Mouse (Mus musculus) MEL (cell line): Measurements from ENCODE around the gene Tgm1.

Experiments
- BHLHE40 ChIP-seq: IDR thresholded peaks from 2 replicates; pipeline ENCODE4 v1.6.1; 2012; ENCODE audit warnings: low read depth, mild to moderate bottlenecking, inconsistent platforms, low read length, improper control_type of control experiment, borderline replicate concordance
- CHD1 ChIP-seq: IDR thresholded peaks from 2 replicates; pipeline ENCODE4 v1.6.1; 2012; ENCODE audit warnings: low read depth, mild to moderate bottlenecking, inconsistent platforms, low read length, improper control_type of control experiment
- CTCF ChIP-seq, 3 experiments: IDR thresholded peaks in 2 of 3; conservative IDR thresholded peaks in 1 of 3; 2 replicates each; pipeline ENCODE4 v1.5.1; 2011 to 2012; ENCODE audit warnings: low read length in 3 of 3, low read depth in 2 of 3, mild to moderate bottlenecking in 2 of 3, improper control_type of control experiment in 1 of 3, inconsistent platforms in 1 of 3, mixed read lengths in 1 of 3, moderate library complexity in 1 of 3; ENCODE audit not compliant: control insufficient read depth in 1 of 3, insufficient read depth in 1 of 3, poor library complexity in 1 of 3, severe bottlenecking in 1 of 3
- E2F4 ChIP-seq: IDR thresholded peaks from 2 replicates; pipeline ENCODE4 v1.6.1; 2011; ENCODE audit warnings: low read depth, low read length, improper control_type of control experiment, borderline replicate concordance
- HCFC1 ChIP-seq: IDR thresholded peaks from 2 replicates; pipeline ENCODE4 v1.6.1; 2012; ENCODE audit warnings: low read depth, mild to moderate bottlenecking, inconsistent platforms, low read length, improper control_type of control experiment, moderate library complexity
- JUND ChIP-seq: IDR thresholded peaks from 2 replicates; pipeline ENCODE4 v1.6.1; 2011; ENCODE audit warnings: low read depth, mild to moderate bottlenecking, improper control_type of control experiment, low read length
- MAZ ChIP-seq: IDR thresholded peaks from 2 replicates; pipeline ENCODE4 v1.6.1; 2012; ENCODE audit warnings: low read depth, mild to moderate bottlenecking, inconsistent platforms, low read length, improper control_type of control experiment
- MYB ChIP-seq: IDR thresholded peaks from 2 replicates; pipeline ENCODE4 v1.6.1; 2011; ENCODE audit warnings: mild to moderate bottlenecking, low read depth, low read length, improper control_type of control experiment
- POLR2A ChIP-seq, 2 experiments: IDR thresholded peaks; 2 replicates each; pipeline ENCODE4 v1.6.1; 2011 to 2012; ENCODE audit warnings: low read length in 2 of 2, mild to moderate bottlenecking in 2 of 2, control low read depth in 1 of 2, improper control_type of control experiment in 1 of 2, low read depth in 1 of 2, moderate library complexity in 1 of 2; ENCODE audit not compliant: control insufficient read depth in 1 of 2, insufficient read depth in 1 of 2, poor library complexity in 1 of 2
- TCF12 ChIP-seq: IDR thresholded peaks from 2 replicates; pipeline ENCODE4 v1.6.1; 2014; ENCODE audit warnings: low read depth, mild to moderate bottlenecking, inconsistent platforms, low read length, improper control_type of control experiment, moderate library complexity
- UBTF ChIP-seq: IDR thresholded peaks from 2 replicates; pipeline ENCODE4 v1.6.1; 2012; ENCODE audit warnings: low read depth, mild to moderate bottlenecking, inconsistent platforms, low read length, improper control_type of control experiment, moderate library complexity, borderline replicate concordance; ENCODE audit not compliant: insufficient read depth
- ZC3H11A ChIP-seq: IDR thresholded peaks from 2 replicates; pipeline ENCODE4 v1.6.1; 2012; ENCODE audit warnings: low read depth, mild to moderate bottlenecking, inconsistent platforms, low read length, improper control_type of control experiment
- ZNF384 ChIP-seq: IDR thresholded peaks from 2 replicates; pipeline ENCODE4 v1.6.1; 2012; ENCODE audit warnings: low read depth, mild to moderate bottlenecking, inconsistent platforms, low read length, improper control_type of control experiment

- no peak for TF ChIP-seq UBTF
- TF ChIP-seq HCFC1: no peak
- no peak for TF ChIP-seq CTCF (IDR thresholded peaks at IDR 0.05 in 2 of 3, conservative IDR thresholded peaks at IDR 0.05 in 1 of 3; ENCODE audit: control insufficient read depth in 1 of 3, insufficient read depth in 1 of 3, low read depth in 2 of 3, low read length in 3 of 3, poor library complexity in 1 of 3, severe bottlenecking in 1 of 3)
- TF ChIP-seq ZNF384: no peak
- TF ChIP-seq JUND: no peak
- TF ChIP-seq POLR2A (IDR thresholded peaks at IDR 0.05; ENCODE audit: control insufficient read depth in 1 of 2, insufficient read depth in 1 of 2, low read depth in 1 of 2, low read length in 2 of 2, poor library complexity in 1 of 2): no peak
- no peak for TF ChIP-seq MYB
- TF ChIP-seq ZC3H11A: no peak
- TF ChIP-seq BHLHE40: no peak
- TF ChIP-seq E2F4: no peak
- no peak for TF ChIP-seq CHD1
- TF ChIP-seq TCF12: no peak
- no peak for TF ChIP-seq MAZ
Observed at GRCm38 (mm10) chr14:55716884-55717283, 3.2 kb upstream of the Tgm1 start.
